Mouse (Mus musculus) left cerebral cortex, postnatal 14 days (tissue): ENCODE results near the gene D930007J09Rik. TPM values are rescaled to one million over a fixed set of nuclear protein-coding genes. Genes with fewer than 3 reads are reported as not detected.

Experiments used
- DNase-seq, 2 experiments: peaks; one replicate each; pipeline ENCODE4 v3.0.0; 2021 to 2022; ENCODE audit warnings: low spot score in 2 of 2, mixed read lengths in 1 of 2
- intact Hi-C: fragments of 180-260 bp; cut with DNase I; formaldehyde crosslinking; loops from one replicate; pipeline ENCODE4 v1.15.1; 2025
- total RNA-seq, 2 experiments: library from RNA; stranded (reverse); gene quantifications; 2 replicates each; pipeline ENCODE4 v1.2.3; 2021

The D930007J09Rik gene
- total RNA-seq, 2 experiments from 2014 or later, result 1.8 TPM

DNA sequence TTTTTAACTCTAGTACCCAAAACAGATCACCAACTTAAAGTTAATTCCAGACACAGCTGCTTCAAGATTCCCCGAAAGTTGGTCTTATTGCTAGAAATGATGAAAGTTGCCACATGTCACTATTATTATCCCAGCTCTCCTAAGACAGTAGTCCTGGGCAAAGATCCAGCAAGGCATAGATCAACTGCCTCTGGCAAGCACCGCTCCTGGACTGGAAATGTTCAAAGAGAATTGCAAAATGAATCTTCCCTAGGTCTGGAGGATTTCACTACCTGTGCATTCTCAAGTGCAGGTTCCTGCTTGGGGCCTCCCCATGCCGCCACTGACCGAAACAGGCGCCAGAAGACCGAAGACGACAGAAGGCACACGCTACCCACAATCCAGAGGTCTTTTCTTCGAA lies 26.8 kb downstream of the D930007J09Rik start:
- peak in 1 of 2 experiments; percentile 32 for DNase-seq
- intact Hi-C loops, result no loop called here

DNA sequence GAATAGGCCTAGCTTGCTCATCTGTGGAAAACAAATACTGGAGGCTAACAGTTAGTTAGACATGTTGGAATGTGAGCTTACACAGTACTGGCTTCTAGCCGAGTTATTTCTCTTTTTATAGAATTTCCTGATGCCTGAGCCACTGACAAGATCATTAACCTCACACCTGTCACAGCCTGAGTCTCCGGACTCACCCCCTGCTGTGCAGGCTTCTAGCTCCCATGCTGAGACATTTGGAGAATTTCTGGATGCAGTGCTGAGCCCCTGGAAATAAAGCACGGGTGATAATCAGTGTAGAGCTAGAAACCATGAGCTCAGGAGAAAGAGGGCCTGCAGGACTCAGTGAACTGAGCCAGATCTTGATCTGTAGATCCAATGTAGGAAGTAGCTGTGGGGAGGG lies 32.7 kb downstream of the D930007J09Rik start:
- no peak for DNase-seq
- intact Hi-C loops, result no loop called here

DNA sequence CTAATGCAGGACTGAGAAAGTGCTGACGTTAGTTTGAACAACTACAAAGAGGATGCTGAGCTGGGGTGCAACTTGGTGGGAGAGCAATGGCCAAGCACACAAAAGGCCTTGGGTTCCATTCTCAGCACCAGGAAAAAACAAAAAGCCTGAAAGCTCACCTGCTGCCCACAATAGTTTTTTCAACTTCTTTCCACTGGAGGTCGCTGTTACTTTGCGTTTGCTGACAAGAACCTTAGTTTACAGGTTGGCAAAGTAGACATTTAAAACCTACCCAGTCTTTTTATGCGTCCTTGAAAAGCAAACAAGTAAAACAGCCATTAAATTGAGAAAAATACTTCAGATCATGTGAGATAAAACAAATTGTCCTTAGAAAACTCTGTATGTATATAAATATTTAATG lies 34.5 kb downstream of the D930007J09Rik start:
- DNase-seq, result peak; percentile 47 to 68
- intact Hi-C loops, result no loop called here

DNA sequence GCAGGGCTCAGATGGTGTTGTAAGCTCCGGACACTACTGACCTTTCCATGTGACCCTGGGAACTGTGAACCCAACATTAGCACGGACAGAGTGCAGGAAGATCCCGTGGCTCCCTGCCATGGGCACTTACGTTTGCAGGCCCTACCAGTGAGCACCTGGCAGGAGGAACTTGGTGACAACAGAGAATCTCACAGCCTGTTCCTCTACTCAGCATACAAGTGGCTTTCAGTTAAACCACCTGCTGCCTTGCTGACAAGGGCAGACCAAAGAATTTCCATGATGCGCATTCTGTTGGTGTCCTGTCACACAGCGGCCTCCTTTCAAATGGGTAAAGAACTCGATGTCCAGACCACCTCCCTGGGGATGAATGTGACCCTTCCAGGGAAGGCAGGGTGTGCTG lies 38.2 kb downstream of the D930007J09Rik start:
- intact Hi-C loops, result no loop called here
- no peak for DNase-seq

DNA sequence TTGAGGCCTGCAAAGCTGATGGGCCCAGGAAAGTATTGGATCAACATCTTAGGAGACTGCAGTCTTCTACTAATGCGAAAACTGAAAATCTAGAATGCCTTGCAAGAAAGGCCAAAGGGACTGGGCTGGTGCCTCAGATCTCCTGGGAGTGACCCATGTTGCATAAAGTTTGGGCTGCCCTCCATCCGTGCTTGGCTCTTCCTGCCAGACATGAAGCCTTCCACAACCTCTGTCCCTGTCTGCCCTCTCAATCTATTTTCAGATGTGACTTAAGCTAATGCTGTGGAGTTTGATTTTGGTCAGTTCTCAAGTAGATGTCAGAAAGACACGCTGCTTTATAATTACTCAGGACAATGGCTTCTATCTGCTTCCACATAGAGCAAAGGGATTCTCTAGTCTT lies 39.5 kb downstream of the D930007J09Rik start:
- DNase-seq, result no peak
- intact Hi-C loops, result no loop called here

DNA sequence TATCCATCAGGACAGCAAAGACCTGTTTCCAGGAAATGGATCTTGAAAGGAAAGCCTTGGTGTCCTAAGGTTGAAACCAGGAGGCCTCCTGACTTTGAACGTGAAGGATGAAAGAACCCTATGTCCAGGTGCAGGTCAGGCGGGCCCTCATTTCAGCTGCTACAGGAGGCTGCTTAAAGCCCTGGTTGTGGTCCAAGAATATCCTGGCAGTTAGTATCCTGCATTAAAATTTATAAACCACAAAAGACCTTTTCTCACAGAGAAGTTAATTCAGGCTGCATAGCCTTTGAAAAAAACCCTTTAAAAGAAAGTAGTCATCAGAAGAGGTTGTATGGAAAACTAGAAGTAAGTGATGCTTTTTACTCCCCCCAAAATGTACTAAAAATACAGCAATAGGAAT lies 41.9 kb downstream of the D930007J09Rik start:
- intact Hi-C loops, result no loop called here
- DNase-seq, result no peak

DNA sequence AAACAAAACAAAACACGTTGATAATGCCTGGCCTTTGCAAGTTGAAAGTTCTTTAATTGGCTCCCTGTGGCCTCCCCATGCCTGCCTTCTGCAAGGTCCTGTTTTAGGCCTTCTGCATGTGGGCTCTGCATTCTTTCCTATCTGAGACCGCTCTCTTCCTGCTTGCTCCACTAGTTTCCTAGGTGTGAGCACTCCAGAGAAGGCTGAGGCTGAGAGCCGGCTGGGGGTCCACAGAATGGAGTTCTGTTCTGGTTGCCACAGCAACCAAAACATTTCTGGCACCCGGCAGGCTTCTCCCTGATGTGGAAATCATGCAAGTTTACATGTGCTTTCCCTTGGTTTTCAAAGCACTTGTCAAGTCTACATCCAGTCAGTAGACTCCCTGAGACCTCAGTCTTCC lies 43.6 kb downstream of the D930007J09Rik start:
- intact Hi-C loops, result no loop called here
- DNase-seq, result peak; percentile 26 to 54

Other genes starting within 250 kb of the D930007J09Rik start
- under 1 TPM; 0.32 to 0.33 TPM for gene Mylk4, start 18.9 kb downstream of the D930007J09Rik start, total RNA-seq
- gene Wrnip1, start 811 bp downstream of the D930007J09Rik start, total RNA-seq, result 10 to 100 TPM; 56.4 to 60.6 TPM
- gene Serpinb1a, start 48.3 kb upstream of the D930007J09Rik start, total RNA-seq, result 1 to 10 TPM; 1.3 to 2.7 TPM
- gene Serpinb1c, start 95.4 kb upstream of the D930007J09Rik start, total RNA-seq, result not detected
- 1 to 10 TPM; 2.3 to 3.7 TPM for gene Serpinb6b, start 162.4 kb upstream of the D930007J09Rik start, total RNA-seq
- 1 to 10 TPM; 3.3 to 3.9 TPM for gene Serpinb9, start 200.4 kb upstream of the D930007J09Rik start, total RNA-seq
- gene Serpinb9b, start 224.6 kb upstream of the D930007J09Rik start, total RNA-seq, result not detected